Mouse (Mus musculus) midbrain, embryonic 14.5 days (tissue): ENCODE data around the gene F2rl1. TPM values are rescaled to one million over a fixed set of nuclear protein-coding genes. Genes with fewer than 3 reads are reported as not detected.

Source experiments
- ATAC-seq: fragments of 200-750 bp; cut with Nextera tagmentation; 2 replicates; pipeline ENCODE4 v1.8.0; 2017; ENCODE audit warnings: moderate number of reproducible peaks, moderate library complexity; ENCODE audit not compliant: low FRiP score, low TSS enrichment
- DNase-seq: peaks from one replicate; pipeline ENCODE4 v3.0.0-alpha.2; 2015
- H3K27ac ChIP-seq: fragments of 300-500 bp; sonication (generic); replicated peaks from 2 replicates; pipeline ENCODE4 v1.5.1; 2014; ENCODE audit warnings: mild to moderate bottlenecking, low read depth, low read length, moderate library complexity
- H3K27me3 ChIP-seq: fragments of 300-500 bp; sonication (generic); 2 replicates; pipeline ENCODE4 v1.6.1; 2014; ENCODE audit warnings: low read length, control low read depth, mixed read lengths; ENCODE audit not compliant: control insufficient read depth, insufficient read depth
- H3K36me3 ChIP-seq: fragments of 300-500 bp; sonication (generic); 2 replicates; pipeline ENCODE4 v1.6.1; 2014; ENCODE audit warnings: low read length, control low read depth; ENCODE audit not compliant: control insufficient read depth, insufficient read depth
- H3K4me1 ChIP-seq: fragments of 300-500 bp; sonication (generic); 2 replicates; pipeline ENCODE4 v1.6.1; 2014; ENCODE audit warnings: mild to moderate bottlenecking, antibody characterized with exemption, low read length, control low read depth; ENCODE audit not compliant: control insufficient read depth, insufficient read depth
- H3K4me2 ChIP-seq: fragments of 300-500 bp; sonication (generic); 2 replicates; pipeline ENCODE4 v1.6.1; 2014; ENCODE audit warnings: mild to moderate bottlenecking, low read length, moderate library complexity
- H3K4me3 ChIP-seq: fragments of 300-500 bp; sonication (generic); replicated peaks from 2 replicates; pipeline ENCODE4 v1.5.1; 2014; ENCODE audit warnings: low read depth, low read length
- H3K9ac ChIP-seq: fragments of 300-500 bp; sonication (generic); replicated peaks from 2 replicates; pipeline ENCODE4 v1.6.1; 2014; ENCODE audit warnings: mild to moderate bottlenecking, low read length, moderate library complexity
- H3K9me3 ChIP-seq: fragments of 300-500 bp; sonication (generic); 2 replicates; pipeline ENCODE4 v1.6.1; 2016; ENCODE audit warnings: low read length, control low read depth, mixed read lengths; ENCODE audit not compliant: control insufficient read depth
- WGBS: fragments of 180-500 bp; shearing (Covaris S2); extraction: QIAGEN DNeasy Blood & Tissue Kit; methylation state at CpG from one replicate; pipeline ENCODE4 v1.1.7; 2014; 5-methylcytosine and 5-hydroxymethylcytosine counted together
- polyA plus RNA-seq: library from polyadenylated mRNA; unstranded; fragments of >200 nt; fragmentation: Nextera tagmentation; extraction: Ambion mirVana; gene quantifications from 2 replicates; pipeline ENCODE4 v1.2.1, GENCODE M21; 2014

The F2rl1 gene
- 0.08 and 0.12 TPM in 2 replicates for polyA plus RNA-seq

GRCm38 (mm10) chr13:95524674-95525491 is at the start of gene F2rl1:
Gene F2rl1 (minus strand): TSS chr13:95525227.
- Histone ChIP-seq H3K27ac (no peak within 1 kb of the TSS), H3K4me1 (peaks cover 14% of the 10 kb centered on the region), H3K9ac (peak within 1 kb of the TSS; percentile 16), H3K4me2 (peak within 1 kb of the TSS; percentile 57), H3K9me3 (no peaks in the 10 kb centered on the region), H3K36me3 (no peaks in the 10 kb centered on the region), H3K4me3 (peak within 1 kb of the TSS; percentile 28), H3K27me3 (peaks cover 42% of the 10 kb centered on the region)
- peak; percentile 51 for ATAC-seq
- peak; percentile 59 for DNase-seq
- under 1% methylated on average over 54 of the region's 54 CpGs for WGBS

- Histone ChIP-seq H3K9me3 (no peaks in the 10 kb centered on the region), H3K36me3 (no peaks in the 10 kb centered on the region), H3K4me2 (no peak overlapping the region), H3K4me1 (no peaks in the 10 kb centered on the region), H3K4me3 (no peak overlapping the region), H3K9ac (no peak overlapping the region), H3K27ac (no peak overlapping the region), H3K27me3 (no peaks in the 10 kb centered on the region)
- DNase-seq (no peak), ATAC-seq (no peak)
- WGBS: 96% methylated on average over 4 of the region's 4 CpGs
Observed at GRCm38 (mm10) chr13:95570877-95571276, 45.9 kb upstream of the F2rl1 start.

- no peaks in the 10 kb centered on the region for H3K27me3 ChIP-seq
- no peak overlapping the region for H3K4me2 ChIP-seq
- H3K36me3 ChIP-seq: no peaks in the 10 kb centered on the region
- H3K4me1 ChIP-seq: no peaks in the 10 kb centered on the region
- H3K27ac ChIP-seq: no peak overlapping the region
- ATAC-seq (no peak), DNase-seq (no peak)
- no peak overlapping the region for H3K4me3 ChIP-seq
- H3K9me3 ChIP-seq: no peaks in the 10 kb centered on the region
- H3K9ac ChIP-seq: no peak overlapping the region
Observed at GRCm38 (mm10) chr13:95569326-95569725, 44.3 kb upstream of the F2rl1 start.

- Histone ChIP-seq H3K9me3 (no peaks in the 10 kb centered on the region), H3K4me2 (no peak overlapping the region), H3K36me3 (no peaks in the 10 kb centered on the region), H3K4me1 (no peaks in the 10 kb centered on the region), H3K4me3 (no peak overlapping the region), H3K27me3 (no peaks in the 10 kb centered on the region), H3K9ac (no peak overlapping the region), H3K27ac (no peak overlapping the region)
- 98% methylated on average over 3 of the region's 3 CpGs for WGBS
- ATAC-seq (no peak), DNase-seq (no peak)
Observed at GRCm38 (mm10) chr13:95568336-95568735, 43.3 kb upstream of the F2rl1 start.

GRCm38 (mm10) chr13:95566841-95567551 is 42.0 kb upstream of the F2rl1 start:
- Histone ChIP-seq H3K27me3 (no peaks in the 10 kb centered on the region), H3K27ac (no peak overlapping the region), H3K4me3 (no peak overlapping the region), H3K4me2 (no peak overlapping the region), H3K4me1 (no peaks in the 10 kb centered on the region), H3K9me3 (no peaks in the 10 kb centered on the region), H3K36me3 (no peaks in the 10 kb centered on the region), H3K9ac (no peak overlapping the region)
- WGBS: 93% methylated on average over 15 of the region's 15 CpGs
- ATAC-seq (no peak), DNase-seq (no peak)

- Histone ChIP-seq H3K9me3 (no peaks in the 10 kb centered on the region), H3K27ac (no peak overlapping the region), H3K36me3 (no peaks in the 10 kb centered on the region), H3K4me3 (no peak overlapping the region), H3K4me1 (no peaks in the 10 kb centered on the region), H3K4me2 (no peak overlapping the region), H3K27me3 (no peaks in the 10 kb centered on the region), H3K9ac (no peak overlapping the region)
- WGBS: under 1% methylated on average over 3 of the region's 3 CpGs
- DNase-seq (peak; percentile 92), ATAC-seq (peak; percentile 71)
Observed at GRCm38 (mm10) chr13:95563693-95564092, 38.7 kb upstream of the F2rl1 start.

- DNase-seq (no peak), ATAC-seq (no peak)
- Histone ChIP-seq H3K9ac (no peak overlapping the region), H3K36me3 (no peaks in the 10 kb centered on the region), H3K4me1 (no peaks in the 10 kb centered on the region), H3K4me2 (no peak overlapping the region), H3K4me3 (no peak overlapping the region), H3K27me3 (no peaks in the 10 kb centered on the region), H3K9me3 (no peaks in the 10 kb centered on the region), H3K27ac (no peak overlapping the region)
- WGBS: 59% methylated on average over 10 of the region's 10 CpGs
Observed at GRCm38 (mm10) chr13:95563066-95563610, 38.1 kb upstream of the F2rl1 start.

- WGBS: 78% methylated on average over 7 of the region's 7 CpGs
- no peak for ATAC-seq
- no peaks in the 10 kb centered on the region for H3K36me3 ChIP-seq
- H3K9ac ChIP-seq: no peak overlapping the region
- DNase-seq: no peak
- no peak overlapping the region for H3K4me2 ChIP-seq
- H3K27me3 ChIP-seq: no peaks in the 10 kb centered on the region
- H3K27ac ChIP-seq: no peak overlapping the region
- no peaks in the 10 kb centered on the region for H3K4me1 ChIP-seq
- H3K4me3 ChIP-seq: no peak overlapping the region
- H3K9me3 ChIP-seq: no peaks in the 10 kb centered on the region
Observed at GRCm38 (mm10) chr13:95557326-95557725, 32.3 kb upstream of the F2rl1 start.
